Mouse (Mus musculus) gastrocnemius, postnatal 4 days (tissue): ENCODE data around the gene Tbx15. TPM values are rescaled to one million over a fixed set of nuclear protein-coding genes. Genes with fewer than 3 reads are reported as not detected.

Experiments
- DNase-seq, 2 experiments: peaks; one replicate each; pipeline ENCODE4 v3.0.0; 2021 to 2022; ENCODE audit warnings: low spot score in 2 of 2, mixed read lengths in 2 of 2
- microRNA-seq: library from miRNA; unstranded; fragments of <30 nt; microRNA quantifications from one replicate; pipeline ENCODE4 v1.2.0, GENCODE M21; 2021
- total RNA-seq, 2 experiments: library from RNA; stranded (reverse); gene quantifications; 2 replicates each; pipeline ENCODE4 v1.2.3; 2021

Tbx15 gene
- total RNA-seq, 2 experiments from 2014 or later = 111 to 117 TPM

- no peak for DNase-seq
These were observed 99.8 kb downstream of the Tbx15 start for GRCm38 (mm10) chr3:99340021-99340420.

GRCm38 (mm10) chr3:99379616-99380250 is 139.6 kb downstream of the Tbx15 start:
- no peak for DNase-seq

- DNase-seq = no peak
These were observed 146.9 kb downstream of the Tbx15 start for GRCm38 (mm10) chr3:99387127-99387526.

Small RNA genes lying within 50 kb of the gene (microRNA-seq; reads per million reads assigned to microRNA genes)
- gene Mir6481 = not detected

Other genes starting within 250 kb of the Tbx15 start
- 1 to 10 TPM; 7.6 to 7.9 TPM for gene Wars2, start 99.3 kb upstream of the Tbx15 start, total RNA-seq